In the genomic region with DNA sequence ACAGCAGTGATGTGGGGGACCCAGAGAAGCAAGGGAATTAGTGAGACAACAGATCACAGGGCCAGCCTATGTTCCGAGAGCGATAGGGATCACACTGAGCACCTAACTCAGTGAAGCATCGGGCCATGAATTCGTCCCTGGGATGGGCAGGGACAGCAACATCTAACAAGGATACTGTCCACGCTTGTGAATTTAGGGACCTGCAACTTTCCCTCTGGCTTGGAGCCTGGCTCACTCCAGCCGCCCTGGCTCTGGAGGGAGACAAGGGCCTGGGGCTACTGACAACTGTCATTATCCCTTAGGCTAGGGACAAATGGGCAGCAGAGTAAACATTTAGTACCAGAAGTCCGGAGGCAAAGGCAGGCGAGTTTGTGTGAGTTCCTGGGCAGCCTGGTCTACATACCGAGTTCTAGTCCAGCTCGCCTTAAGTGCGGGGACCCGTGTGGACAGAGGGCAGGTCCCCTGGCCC, we compare ENCODE assay signal across 8 mouse cellular contexts. TPM values are rescaled to one million over a fixed set of nuclear protein-coding genes. Genes with fewer than 3 reads are reported as not detected.
DNase-seq lines count a peak whose midpoint lies in the region; ATAC-seq and TF ChIP-seq lines count a peak whose summit lies in the region.

No protein-coding gene starts in this region.

- H3K9me3 ChIP-seq in kidney, embryonic 15.5 days (replicated peaks) = no peaks in the 10 kb centered on the region
- H3K9me3 ChIP-seq in hindbrain, embryonic 12.5 days (replicated peaks) = no peaks in the 10 kb centered on the region
- H3K9me3 ChIP-seq in midbrain, embryonic 13.5 days = no peaks in the 10 kb centered on the region

- no peak for TF ChIP-seq POLR2A in bone marrow, adult 2 months (IDR thresholded peaks at IDR 0.05; ENCODE audit: borderline replicate concordance, control insufficient read depth, low read depth, low read length)

- H3K27me3 ChIP-seq in kidney, embryonic 15.5 days = no peaks in the 10 kb centered on the region
- no peaks in the 10 kb centered on the region; the same call in 1 of the 2 replicates for H3K27me3 ChIP-seq in hindbrain, embryonic 12.5 days
- H3K27me3 ChIP-seq in midbrain, embryonic 13.5 days = no peaks in the 10 kb centered on the region

- no peak for TF ChIP-seq CTCF in bone marrow, adult 2 months (IDR thresholded peaks at IDR 0.05; ENCODE audit: control insufficient read depth, insufficient read depth, low read length)

- WGBS in kidney, embryonic 15.5 days = 2% methylated on average over 12 of the region's 12 CpGs
- 15% methylated on average over 12 of the region's 12 CpGs for WGBS in bone marrow, adult 2 months
- 8% methylated on average over 12 of the region's 12 CpGs for WGBS in hindbrain, embryonic 12.5 days
- WGBS in midbrain, embryonic 13.5 days = 10% methylated on average over 12 of the region's 12 CpGs

- DNase-seq in kidney, postnatal 4 days = no peak
- no peak for DNase-seq in adrenal gland, postnatal 25 days
- no peak for DNase-seq in layer of hippocampus, postnatal 36 days
- DNase-seq in right cerebral cortex, postnatal 10 days (ENCODE audit: low spot score in 2 of 2) = no peak

- H3K9ac ChIP-seq in kidney, embryonic 15.5 days = peak overlapping the region; percentile 87
- peak overlapping the region; percentile 88 for H3K9ac ChIP-seq in hindbrain, embryonic 12.5 days
- H3K9ac ChIP-seq in midbrain, embryonic 13.5 days (replicated peaks) = peak overlapping the region; percentile 93

- H3K4me3 ChIP-seq in kidney, embryonic 15.5 days (replicated peaks) = peak overlapping the region; percentile 94
- peak overlapping the region; percentile 70 for H3K4me3 ChIP-seq in bone marrow, adult 2 months (replicated peaks; ENCODE audit: control insufficient read depth, low read depth, low read length)
- H3K4me3 ChIP-seq in hindbrain, embryonic 12.5 days = peak overlapping the region; percentile 91
- peak overlapping the region; percentile 90 for H3K4me3 ChIP-seq in midbrain, embryonic 13.5 days (replicated peaks)

- peak; percentile 4; the same call in 1 of the 2 replicates for ATAC-seq in kidney, embryonic 15.5 days (replicated peaks; ENCODE audit: low FRiP score)
- no peak for ATAC-seq in hindbrain, embryonic 12.5 days (ENCODE audit: low FRiP score)
- peak; percentile 30; the same call in 1 of the 2 replicates for ATAC-seq in midbrain, embryonic 13.5 days

- peaks cover 10% of the 10 kb centered on the region; the same call in 1 of the 2 replicates for H3K36me3 ChIP-seq in kidney, embryonic 15.5 days
- H3K36me3 ChIP-seq in hindbrain, embryonic 12.5 days = 0 out of 2 replicates have a peak, but pooled peaks cover 6% of the 10 kb centered on the region
- peaks cover 4% of the 10 kb centered on the region for H3K36me3 ChIP-seq in midbrain, embryonic 13.5 days

- peaks cover 27% of the 10 kb centered on the region for H3K4me1 ChIP-seq in kidney, embryonic 15.5 days
- peaks cover 3% of the 10 kb centered on the region for H3K4me1 ChIP-seq in bone marrow, adult 2 months (ENCODE audit: control insufficient read depth, insufficient read depth, low read length)
- peaks cover 21% of the 10 kb centered on the region for H3K4me1 ChIP-seq in hindbrain, embryonic 12.5 days
- peaks cover 20% of the 10 kb centered on the region for H3K4me1 ChIP-seq in midbrain, embryonic 13.5 days (replicated peaks)

- no peak overlapping the region for H3K27ac ChIP-seq in kidney, embryonic 15.5 days
- H3K27ac ChIP-seq in bone marrow, adult 2 months (ENCODE audit: control insufficient read depth, insufficient read depth, low read depth, low read length, poor library complexity) = peak overlapping the region; percentile 5; the same call in 1 of the 2 replicates
- H3K27ac ChIP-seq in hindbrain, embryonic 12.5 days = no peak overlapping the region
- no peak overlapping the region for H3K27ac ChIP-seq in midbrain, embryonic 13.5 days

- H3K4me2 ChIP-seq in kidney, embryonic 15.5 days = peak overlapping the region; percentile 93
- H3K4me2 ChIP-seq in hindbrain, embryonic 12.5 days (replicated peaks) = peak overlapping the region; percentile 94
- peak overlapping the region; percentile 97 for H3K4me2 ChIP-seq in midbrain, embryonic 13.5 days (replicated peaks)

RNA-seq across cellular contexts. Expression of a gene that starts 0.7 kb away (rescaled TPM):
- 50.8 and 60.0 TPM in 2 replicates for polyA plus RNA-seq in kidney, embryonic 15.5 days (2015; fragmentation: Nextera tagmentation; extraction: Ambion mirVana)
- 2.3 and 9.9 TPM in 2 replicates for polyA plus RNA-seq in bone marrow, adult 2 months (2011; ENCODE audit: insufficient read depth, insufficient read length, low replicate concordance, missing spikeins)
- polyA plus RNA-seq in hindbrain, embryonic 12.5 days (2016; fragmentation: Nextera tagmentation; extraction: Ambion mirVana) = 42.0 and 44.7 TPM in 2 replicates
- 25.1 and 29.3 TPM in 2 replicates for polyA plus RNA-seq in midbrain, embryonic 13.5 days (2015; fragmentation: Nextera tagmentation; extraction: Ambion mirVana)
- 76.4 and 93.3 TPM in 2 replicates for total RNA-seq in adrenal gland, postnatal 25 days (2021)
- 10 to 100 TPM; 56.8 to 58.7 TPM for total RNA-seq in layer of hippocampus, postnatal 36 days (2021)

RNA-seq across cellular contexts. Expression of a gene that starts 8.3 kb away (rescaled TPM):
- 9.4 and 9.7 TPM in 2 replicates for polyA plus RNA-seq in kidney, embryonic 15.5 days (2015; fragmentation: Nextera tagmentation; extraction: Ambion mirVana)
- 18.8 and 45.1 TPM in 2 replicates for polyA plus RNA-seq in bone marrow, adult 2 months (2011; ENCODE audit: insufficient read depth, insufficient read length, low replicate concordance, missing spikeins)
- 3.5 and 4.0 TPM in 2 replicates for polyA plus RNA-seq in hindbrain, embryonic 12.5 days (2016; fragmentation: Nextera tagmentation; extraction: Ambion mirVana)
- polyA plus RNA-seq in midbrain, embryonic 13.5 days (2015; fragmentation: Nextera tagmentation; extraction: Ambion mirVana) = 2.3 and 2.4 TPM in 2 replicates
- total RNA-seq in adrenal gland, postnatal 25 days (2021) = 34.5 and 55.3 TPM in 2 replicates
- 1 to 10 TPM; 7.6 to 8.7 TPM for total RNA-seq in layer of hippocampus, postnatal 36 days (2021)

RNA-seq across cellular contexts. Expression of a gene that starts 26.4 kb away (rescaled TPM):
- polyA plus RNA-seq in kidney, embryonic 15.5 days (2015; fragmentation: Nextera tagmentation; extraction: Ambion mirVana) = not detected in 2 replicates
- 1.9 and 5.2 TPM in 2 replicates for polyA plus RNA-seq in bone marrow, adult 2 months (2011; ENCODE audit: insufficient read depth, insufficient read length, low replicate concordance, missing spikeins)
- not detected in 2 replicates for polyA plus RNA-seq in hindbrain, embryonic 12.5 days (2016; fragmentation: Nextera tagmentation; extraction: Ambion mirVana)
- polyA plus RNA-seq in midbrain, embryonic 13.5 days (2015; fragmentation: Nextera tagmentation; extraction: Ambion mirVana) = 0.32 TPM in 1 of 2 replicates, not detected in the other
- 2.9 TPM in 1 of 2 replicates, not detected in the other for total RNA-seq in adrenal gland, postnatal 25 days (2021)
- not detected for total RNA-seq in layer of hippocampus, postnatal 36 days (2021)

RNA-seq across cellular contexts. Expression of a gene that starts 30.1 kb away (rescaled TPM):
- 11.2 and 14.4 TPM in 2 replicates for polyA plus RNA-seq in kidney, embryonic 15.5 days (2015; fragmentation: Nextera tagmentation; extraction: Ambion mirVana)
- 11.6 and 13.0 TPM in 2 replicates for polyA plus RNA-seq in bone marrow, adult 2 months (2011; ENCODE audit: insufficient read depth, insufficient read length, low replicate concordance, missing spikeins)
- 5.4 and 7.5 TPM in 2 replicates for polyA plus RNA-seq in hindbrain, embryonic 12.5 days (2016; fragmentation: Nextera tagmentation; extraction: Ambion mirVana)
- polyA plus RNA-seq in midbrain, embryonic 13.5 days (2015; fragmentation: Nextera tagmentation; extraction: Ambion mirVana) = 6.8 and 9.5 TPM in 2 replicates
- total RNA-seq in adrenal gland, postnatal 25 days (2021) = 65.0 and 99.0 TPM in 2 replicates
- 1 to 10 TPM; 6.9 to 8.3 TPM for total RNA-seq in layer of hippocampus, postnatal 36 days (2021)
